Mouse (Mus musculus) WW6 (cell line): ENCODE data around the gene Rhbdl3.

Experiments
- DNase-seq: peaks from one replicate; pipeline ENCODE4 v3.0.0-alpha.2; 2013; ENCODE audit warnings: low read depth, low spot score

Rhbdl3 gene

GRCm38 (mm10) chr11:80300551-80301315 lies at the start of gene Rhbdl3:
Gene Rhbdl3 (plus strand): TSS chr11:80300912.
- DNase-seq, result no peak

DNA sequence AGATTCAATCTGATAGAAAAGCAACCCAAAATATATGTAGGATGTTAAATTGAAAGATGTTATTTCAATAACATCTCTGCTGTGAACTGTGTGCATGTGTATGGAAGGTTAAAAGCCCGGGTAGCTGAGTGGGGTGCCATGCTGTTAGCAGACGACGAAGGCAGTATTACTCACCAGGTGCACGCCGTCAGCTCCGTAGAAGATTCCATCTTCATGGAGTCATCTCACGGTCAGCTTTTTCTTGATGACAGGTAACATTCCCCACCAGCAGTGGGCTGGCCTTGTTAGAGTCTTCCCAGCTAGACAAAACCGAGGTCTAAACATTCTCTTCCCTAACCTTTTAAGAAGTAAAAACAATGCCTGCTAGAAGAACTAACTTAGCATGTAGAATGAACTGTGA lies 36.6 kb upstream of the Rhbdl3 start:
- no peak for DNase-seq

- no peak for DNase-seq
These were observed 29.6 kb upstream of the Rhbdl3 start for GRCm38 (mm10) chr11:80271096-80271495.

DNA sequence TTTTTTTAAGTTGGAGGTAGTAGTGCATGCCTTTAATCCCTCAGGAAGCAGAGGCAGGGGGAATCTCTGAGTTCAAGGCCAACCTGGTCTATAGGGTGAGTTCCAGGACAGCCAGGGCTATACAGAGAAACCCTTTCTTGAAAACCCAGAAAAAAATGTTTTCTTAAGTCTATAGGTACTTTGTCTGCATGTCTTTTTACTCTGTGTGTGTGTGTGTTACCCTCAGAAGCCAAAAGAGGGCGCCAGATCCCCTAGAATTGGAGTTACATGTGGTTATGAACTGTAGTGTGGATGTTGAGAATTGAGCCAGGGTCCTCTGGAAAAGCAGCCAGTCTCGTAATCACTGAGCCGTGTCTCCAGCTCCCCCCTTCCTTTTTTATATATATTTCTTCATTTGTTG lies 25.7 kb upstream of the Rhbdl3 start:
- DNase-seq, result no peak

DNA sequence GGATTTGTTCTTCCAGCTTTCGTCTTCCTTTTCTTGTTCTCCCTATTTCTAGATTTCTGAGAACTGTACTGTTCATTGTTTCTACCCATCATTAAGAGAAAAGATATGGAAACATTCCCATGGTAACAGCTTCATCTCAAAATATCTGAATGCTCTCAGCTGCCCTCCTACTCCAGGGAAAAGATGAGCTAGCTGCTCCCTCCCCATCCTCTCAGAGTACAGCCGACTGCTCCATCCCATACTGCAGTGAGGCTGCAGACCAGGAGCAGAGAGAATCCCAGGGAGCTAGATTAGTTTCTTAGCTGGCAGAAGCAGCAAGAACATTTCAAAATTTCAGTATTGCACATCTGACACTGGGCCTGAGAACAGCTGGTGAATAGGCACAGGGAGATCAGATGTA lies 22.7 kb upstream of the Rhbdl3 start:
- no peak for DNase-seq

- no peak for DNase-seq
These were observed 16.9 kb upstream of the Rhbdl3 start for GRCm38 (mm10) chr11:80283786-80284185.

GRCm38 (mm10) chr11:80284641-80285040 lies 16.1 kb upstream of the Rhbdl3 start:
- no peak for DNase-seq

- no peak for DNase-seq
These were observed 13.6 kb upstream of the Rhbdl3 start for GRCm38 (mm10) chr11:80287150-80287549.

DNA sequence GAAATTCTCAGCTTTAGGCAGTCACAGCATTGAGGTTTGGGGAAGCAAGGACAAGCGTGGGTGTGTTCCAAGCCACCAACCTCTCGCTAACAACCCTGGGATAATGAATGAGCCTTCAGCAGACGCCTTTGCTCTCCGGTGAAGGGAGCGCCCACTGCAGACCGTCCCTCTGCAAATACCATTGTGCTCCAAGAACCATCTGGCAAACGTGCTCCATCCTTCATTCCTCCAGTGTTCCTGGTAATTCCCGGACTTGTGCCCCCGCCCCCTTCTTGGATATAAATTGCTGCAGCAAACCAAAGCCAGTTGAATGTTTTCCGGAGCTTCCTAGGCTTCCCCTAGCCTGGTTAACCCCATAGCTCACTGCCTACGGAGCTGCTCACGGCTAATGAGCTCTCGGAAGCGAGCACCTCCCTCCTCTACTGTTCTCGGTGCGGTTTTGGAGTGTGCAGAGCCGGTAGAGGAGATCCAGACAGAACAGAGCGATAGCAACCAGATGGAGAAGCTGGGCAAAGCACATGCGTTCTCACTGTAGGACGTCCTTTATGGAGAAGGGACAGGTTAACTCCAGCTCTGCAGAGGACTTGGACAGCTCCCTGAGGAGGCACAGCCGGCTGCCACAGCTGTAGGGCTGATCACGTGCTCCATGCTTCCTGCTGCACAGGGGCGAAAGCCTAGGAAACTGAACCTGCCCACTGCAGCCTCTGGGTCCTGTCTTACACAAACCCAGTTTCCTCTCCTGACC lies 10.8 kb upstream of the Rhbdl3 start:
- DNase-seq, result no peak

DNA sequence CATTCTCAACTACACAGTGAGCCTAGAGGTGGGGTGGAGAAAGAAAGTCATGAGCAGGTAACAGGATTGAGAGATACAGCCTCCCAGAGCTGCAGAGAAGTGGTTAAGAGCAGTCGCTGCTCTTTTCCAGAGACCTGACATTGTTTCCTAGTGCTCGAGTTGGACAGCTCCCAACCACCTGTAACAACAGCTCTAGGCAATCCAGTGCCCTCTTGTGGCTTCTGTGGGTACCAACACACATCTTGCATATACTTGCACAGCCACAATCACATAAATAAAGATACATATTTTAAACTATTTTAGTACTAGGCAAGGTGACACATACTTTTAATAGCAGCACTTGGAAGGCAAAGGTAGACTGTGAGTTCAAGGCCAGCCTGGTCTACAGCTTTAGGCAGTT lies 9.7 kb upstream of the Rhbdl3 start:
- DNase-seq, result no peak

DNA sequence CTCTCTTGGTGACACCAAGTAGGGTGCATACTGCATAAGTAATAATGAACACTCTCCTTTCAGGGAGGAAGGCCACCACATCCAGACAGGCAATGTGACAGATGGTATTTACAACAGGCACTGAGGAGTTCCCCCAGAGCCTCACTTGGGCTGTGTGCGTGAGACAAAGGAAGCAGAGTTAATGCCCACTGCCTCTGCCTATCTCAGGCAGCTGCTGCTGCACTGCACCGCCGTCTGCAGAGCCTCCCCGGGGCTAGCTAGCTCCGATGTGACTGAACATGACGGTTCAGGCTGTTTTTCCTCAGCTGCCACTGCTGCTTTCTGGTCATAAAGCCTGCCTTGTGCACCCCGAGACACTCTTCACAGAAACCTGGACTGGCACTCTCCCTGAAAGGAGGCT lies 8.2 kb upstream of the Rhbdl3 start:
- DNase-seq, result no peak

GRCm38 (mm10) chr11:80295066-80295465 lies 5.6 kb upstream of the Rhbdl3 start:
- no peak for DNase-seq

DNA sequence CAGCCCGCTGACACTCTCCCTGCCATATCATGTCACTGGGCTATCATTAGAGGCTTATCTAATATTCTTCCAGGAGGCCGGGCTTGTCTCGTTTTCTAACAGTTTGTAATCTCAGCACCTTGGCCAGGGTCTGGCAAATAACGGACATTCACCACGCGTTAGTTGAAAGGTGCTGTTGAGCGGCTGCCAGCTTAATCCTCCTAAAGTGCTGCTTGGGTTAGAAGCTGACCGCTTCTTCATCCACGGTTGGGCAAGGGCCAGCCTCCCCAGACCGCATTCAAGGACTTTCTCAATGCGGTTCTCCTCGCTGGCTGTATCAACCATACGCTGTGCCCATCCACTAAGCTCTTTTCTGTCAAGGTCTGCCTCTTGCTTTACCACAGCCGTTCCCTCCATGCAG lies 4.9 kb upstream of the Rhbdl3 start:
- no peak for DNase-seq

DNA sequence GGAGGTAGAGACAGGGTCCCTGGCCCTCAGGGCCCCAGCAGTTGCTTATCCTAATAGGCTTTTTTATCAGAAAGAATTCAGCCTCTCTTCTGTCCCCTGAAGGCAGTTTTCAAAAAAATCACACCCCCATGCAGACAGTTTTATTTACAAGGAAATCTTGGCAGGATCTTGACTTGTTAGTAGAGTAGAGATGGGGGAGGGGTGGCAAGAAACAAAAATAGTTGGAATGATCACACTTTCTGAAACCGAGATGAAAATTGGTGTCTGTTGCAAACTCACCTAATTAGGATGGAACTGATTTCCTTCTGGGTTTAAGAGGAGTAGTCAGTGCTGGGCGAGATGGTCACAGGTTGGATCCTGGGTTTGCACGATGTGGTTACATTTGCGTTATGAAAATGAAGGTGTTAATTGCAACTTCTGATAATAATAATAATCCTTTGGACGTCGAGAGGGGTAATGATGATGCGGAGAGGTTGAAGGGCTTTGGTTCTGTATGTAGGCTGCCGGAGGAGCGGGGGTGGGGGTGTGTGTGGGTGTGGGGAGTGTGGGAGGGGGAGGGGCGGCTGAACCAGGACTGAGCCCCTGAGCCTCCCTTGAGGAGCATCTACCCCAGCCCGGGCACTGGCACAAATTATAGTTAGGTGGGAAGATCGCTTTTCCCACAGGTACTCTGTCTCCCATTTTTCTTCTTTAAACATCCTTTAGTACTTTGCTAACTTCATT lies 1.0 kb upstream of the Rhbdl3 start:
- DNase-seq, result no peak

DNA sequence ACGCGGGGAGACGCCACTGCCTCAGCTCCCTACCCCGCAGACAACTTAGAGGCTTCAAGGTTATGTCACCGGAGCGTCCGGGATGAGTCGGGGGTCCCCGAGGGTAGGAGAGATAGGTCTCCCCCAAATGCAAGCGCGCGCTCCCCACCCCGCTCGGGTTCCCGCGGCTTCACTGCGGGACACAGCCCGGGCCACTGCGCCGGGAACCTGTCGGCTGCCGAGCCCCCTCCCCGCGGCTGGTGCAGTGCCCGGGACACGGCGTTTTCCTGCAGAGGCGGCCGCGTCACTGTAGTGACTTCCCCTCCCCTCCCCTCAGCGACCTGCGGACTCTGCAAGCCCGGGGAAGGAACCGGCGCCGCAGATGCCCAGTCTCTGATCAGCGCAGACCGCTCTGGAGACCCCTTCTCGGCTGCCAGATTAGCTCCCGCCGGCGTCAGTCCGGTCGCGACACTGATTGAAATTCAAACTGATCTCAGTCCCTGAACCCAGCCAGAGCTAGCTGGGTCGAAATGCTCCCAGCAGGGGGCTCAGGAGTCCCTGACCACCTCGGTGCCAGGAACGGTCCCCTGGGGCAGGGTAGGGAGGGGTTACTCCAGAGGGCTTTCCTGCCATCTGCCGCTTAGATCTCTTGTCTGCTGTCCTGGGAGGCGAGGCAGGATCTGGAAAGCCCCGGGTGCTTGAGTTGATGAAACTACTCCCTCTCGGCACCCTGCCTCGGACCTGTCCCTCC lies 769 bp downstream of the Rhbdl3 start:
- DNase-seq, result no peak

DNA sequence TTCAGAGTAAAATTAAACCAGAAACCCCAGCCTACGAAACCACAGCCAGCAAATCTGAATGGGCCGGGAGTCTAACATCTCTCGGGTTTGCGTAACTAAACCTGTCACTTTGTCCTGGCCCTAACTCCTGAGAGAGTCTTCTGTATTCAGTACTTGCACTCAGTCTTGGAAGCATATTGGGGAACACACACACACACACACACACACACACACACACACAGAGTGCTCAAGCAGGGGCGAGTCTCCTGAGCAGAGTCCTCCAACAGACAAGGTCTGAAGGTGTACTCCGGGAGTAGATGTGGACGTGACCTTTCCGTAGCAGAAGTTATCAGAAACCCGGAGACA lies 1.3 kb downstream of the Rhbdl3 start:
- DNase-seq, result no peak

GRCm38 (mm10) chr11:80302536-80302935 lies 1.8 kb downstream of the Rhbdl3 start:
- peak; percentile 79 for DNase-seq

DNA sequence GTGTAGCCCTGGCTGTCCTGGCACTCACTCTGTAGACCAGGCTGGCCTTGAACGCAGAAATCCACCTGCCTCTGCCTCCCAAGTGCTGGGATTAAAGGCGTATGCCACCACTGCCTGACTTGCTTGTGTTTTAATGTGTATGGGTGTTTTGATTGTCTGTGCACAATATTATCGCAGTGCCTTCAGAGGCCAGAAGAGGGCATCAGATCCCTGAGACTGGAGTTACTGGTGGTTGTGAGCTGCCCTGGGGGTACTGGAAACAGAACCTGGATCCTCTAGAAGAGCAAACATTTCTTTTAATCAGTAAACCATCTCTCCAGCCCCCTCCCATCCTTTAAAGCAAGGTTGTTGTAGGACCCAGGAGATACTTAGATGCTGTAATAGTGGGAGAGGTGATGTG lies 3.0 kb downstream of the Rhbdl3 start:
- no peak for DNase-seq

DNA sequence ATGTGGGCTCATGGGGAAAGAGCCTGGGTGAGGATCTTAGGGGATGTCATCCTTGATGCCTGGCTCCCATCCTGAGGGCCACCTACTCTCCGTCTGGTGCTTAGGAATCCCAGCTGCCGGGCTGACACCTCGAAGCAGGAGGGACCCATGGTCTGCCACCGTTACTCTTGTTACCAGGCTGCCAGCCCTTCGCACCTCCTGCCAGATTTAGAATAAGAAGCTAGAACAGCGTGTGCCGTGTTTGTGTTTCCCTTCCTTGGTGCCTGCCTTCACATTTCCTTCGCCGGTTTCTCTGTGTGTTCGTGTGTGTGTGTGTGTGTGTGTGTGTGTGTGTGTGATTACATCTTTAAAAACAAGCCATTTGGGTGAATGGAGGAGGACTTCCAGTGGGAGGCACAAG lies 4.1 kb downstream of the Rhbdl3 start:
- no peak for DNase-seq

DNA sequence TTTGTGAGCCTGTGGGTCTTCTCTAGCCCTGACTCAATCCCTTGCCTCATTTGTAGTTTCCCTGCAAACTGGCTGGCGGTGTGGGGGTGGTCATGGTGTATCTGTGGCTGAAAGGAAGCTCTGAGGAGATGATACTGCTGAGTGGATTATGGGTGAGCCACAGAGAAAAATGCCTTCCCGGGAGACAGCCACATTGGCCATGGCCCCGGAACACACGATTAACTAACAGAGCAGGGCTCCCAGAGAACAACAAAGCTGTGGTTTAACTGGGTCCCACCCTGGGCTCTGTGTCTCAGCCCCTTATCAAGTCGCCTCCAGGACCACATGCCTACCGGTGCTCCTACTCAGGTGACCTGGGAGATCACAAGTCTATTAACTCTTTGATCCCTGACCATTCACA lies 7.8 kb downstream of the Rhbdl3 start:
- no peak for DNase-seq

- DNase-seq, result no peak
These were observed 10.6 kb downstream of the Rhbdl3 start for GRCm38 (mm10) chr11:80311271-80311670.

- no peak for DNase-seq
These were observed 11.3 kb downstream of the Rhbdl3 start for GRCm38 (mm10) chr11:80312049-80312448.
